Mouse (Mus musculus): ENCODE results near the gene Olfr828.

Olfr828 gene

DNA sequence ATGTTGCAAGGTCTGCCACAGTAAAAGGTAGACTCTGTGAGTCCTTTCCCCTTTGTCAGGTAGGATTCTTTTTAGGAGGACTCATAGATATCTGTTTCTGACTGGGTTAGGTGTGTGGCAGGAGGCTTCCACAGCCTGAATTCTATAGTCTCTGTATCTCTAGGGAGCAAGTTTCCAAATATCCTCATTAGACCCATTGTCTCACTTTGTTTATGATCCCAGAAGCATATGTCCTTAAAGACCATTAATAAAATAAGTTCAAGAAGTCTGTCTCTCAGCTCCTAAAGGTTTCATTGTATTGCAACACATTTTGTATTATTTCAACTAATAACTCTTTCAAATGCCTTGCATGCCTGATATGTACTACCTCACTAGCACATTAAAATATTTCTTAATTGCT lies at the start of gene Olfr828:
Olfr828 (minus strand) TSS at position 101 of the 400 bp plus-strand sequence.
- no peak for DNase-seq (ENCODE audit: low spot score in 2 of 2)

DNA sequence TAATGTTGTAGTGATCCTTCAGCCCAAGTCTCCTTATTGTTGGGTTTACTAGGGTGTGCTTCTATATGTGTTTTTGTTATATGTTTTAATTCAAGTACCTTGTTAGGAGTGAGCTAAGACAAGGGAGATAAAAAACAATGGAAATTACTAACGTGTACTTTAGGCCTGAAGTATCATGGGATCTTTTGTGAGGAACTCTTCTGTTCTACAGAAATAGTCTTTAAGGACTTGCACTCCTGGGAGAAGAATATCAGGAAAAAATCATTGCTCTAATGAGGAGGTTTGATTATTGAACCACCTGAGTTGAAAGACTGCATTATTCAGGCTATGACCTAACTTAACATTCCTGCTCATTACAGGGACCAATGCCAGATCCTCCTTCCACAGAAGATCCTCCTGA lies 35.3 kb upstream of the Olfr828 start, which contains the start of gene Olfr829:
Olfr829 (plus strand) TSS at position 301 of the 400 bp plus-strand sequence.
- DNase-seq (ENCODE audit: low spot score in 2 of 2): no peak

GRCm38 (mm10) chr9:18785316-18785715 lies 34.0 kb downstream of the Olfr828 start:
- no peak for DNase-seq (ENCODE audit: low spot score in 2 of 2)

DNA sequence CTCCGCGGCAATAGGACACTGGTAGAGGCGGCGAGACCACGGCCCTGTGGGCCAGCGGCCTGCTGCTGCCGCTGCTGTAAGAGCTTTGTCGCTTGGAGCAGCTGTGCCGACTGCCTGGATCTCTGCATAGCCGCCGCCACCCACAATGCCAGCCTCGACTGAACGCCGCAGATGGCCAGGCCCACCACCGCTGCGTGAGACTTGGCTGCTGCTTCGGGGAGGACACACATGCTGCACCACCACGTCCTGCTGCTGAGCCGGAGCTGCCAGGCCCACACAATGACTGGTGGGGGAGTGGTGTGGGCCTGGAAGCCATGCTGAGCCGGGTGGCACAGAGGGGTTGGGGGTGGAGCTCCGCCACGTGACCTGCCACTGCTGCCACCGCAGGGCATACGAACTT lies 39.9 kb downstream of the Olfr828 start:
- DNase-seq (ENCODE audit: low spot score in 2 of 2): no peak

DNA sequence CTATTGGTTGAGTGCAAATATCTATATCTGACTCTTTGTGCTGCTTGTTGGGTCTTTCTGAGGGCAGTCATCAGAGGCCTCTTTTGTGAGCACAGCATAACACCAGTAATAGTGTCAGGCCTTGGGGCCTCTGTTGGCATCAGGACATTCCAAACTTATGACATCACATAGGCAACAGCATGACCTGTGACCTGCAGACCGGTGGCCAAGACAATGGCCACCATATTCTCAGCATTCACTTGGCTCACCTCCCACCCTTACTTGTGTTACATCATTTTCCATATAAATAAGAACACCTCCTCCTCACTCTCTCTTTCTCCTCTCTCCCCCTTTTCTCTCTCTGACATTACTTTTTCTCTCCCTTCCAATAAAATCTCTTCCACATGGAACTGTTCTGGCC lies 40.3 kb downstream of the Olfr828 start:
- DNase-seq (ENCODE audit: low spot score in 2 of 2): no peak
